Mouse (Mus musculus) embryonic facial prominence, embryonic 15.5 days (tissue): ENCODE measurements at regions not wholly inside any gene's neighbourhood (a gene's known extent, or its start where the extent isn't known, plus 50 kb on each side); places are given as distances from the start of the nearest gene placed in this dataset.

Experiments used
- ATAC-seq: fragments of 200-750 bp; cut with Nextera tagmentation; 2 replicates; pipeline ENCODE4 v1.8.0; 2017; ENCODE audit warnings: low read depth, moderate TSS enrichment; ENCODE audit not compliant: insufficient number of reproducible peaks, low FRiP score, low TSS enrichment
- H3K27ac ChIP-seq: fragments of 300-500 bp; sonication (generic); replicated peaks from 2 replicates; pipeline ENCODE4 v1.5.1; 2015; ENCODE audit warnings: mild to moderate bottlenecking, inconsistent platforms
- H3K27me3 ChIP-seq: fragments of 300-500 bp; sonication (generic); 2 replicates; pipeline ENCODE4 v1.6.1; 2015; ENCODE audit warnings: inconsistent platforms
- H3K36me3 ChIP-seq: fragments of 300-500 bp; sonication (generic); 2 replicates; pipeline ENCODE4 v1.6.1; 2015; ENCODE audit warnings: mild to moderate bottlenecking, inconsistent platforms
- H3K4me1 ChIP-seq: fragments of 300-500 bp; sonication (generic); 2 replicates; pipeline ENCODE4 v1.6.1; 2015; ENCODE audit warnings: inconsistent platforms
- H3K4me2 ChIP-seq: fragments of 300-500 bp; sonication (generic); replicated peaks from 2 replicates; pipeline ENCODE4 v1.6.1; 2015; ENCODE audit warnings: mild to moderate bottlenecking, inconsistent platforms
- H3K4me3 ChIP-seq: fragments of 300-500 bp; sonication (generic); replicated peaks from 2 replicates; pipeline ENCODE4 v1.5.1; 2015; ENCODE audit warnings: mild to moderate bottlenecking, inconsistent platforms
- H3K9ac ChIP-seq: fragments of 300-500 bp; sonication (generic); 2 replicates; pipeline ENCODE4 v1.6.1; 2015; ENCODE audit warnings: inconsistent platforms
- H3K9me3 ChIP-seq: fragments of 300-500 bp; sonication (generic); replicated peaks from 2 replicates; pipeline ENCODE4 v1.6.1; 2016; ENCODE audit warnings: inconsistent platforms
- WGBS: fragments of 180-500 bp; shearing (Covaris S2); methylation state at CpG from one replicate; pipeline ENCODE4 v1.1.7; 2015; 5-methylcytosine and 5-hydroxymethylcytosine counted together

GRCm38 (mm10) chr6:31182284-31182683 lies 216.3 kb upstream of the Mkln1 start:
- ATAC-seq = no peak
- Histone ChIP-seq H3K9me3 (no peaks in the 10 kb centered on the region), H3K4me3 (no peak overlapping the region), H3K9ac (no peak overlapping the region), H3K4me1 (no peaks in the 10 kb centered on the region), H3K27ac (no peak overlapping the region), H3K27me3 (no peaks in the 10 kb centered on the region), H3K4me2 (no peak overlapping the region), H3K36me3 (no peaks in the 10 kb centered on the region)
- 77% methylated on average over 6 of the region's 6 CpGs for WGBS

- Histone ChIP-seq H3K4me1 (no peaks in the 10 kb centered on the region), H3K4me3 (no peak overlapping the region), H3K9me3 (no peaks in the 10 kb centered on the region), H3K36me3 (no peaks in the 10 kb centered on the region), H3K27ac (no peak overlapping the region), H3K4me2 (no peak overlapping the region), H3K9ac (no peak overlapping the region), H3K27me3 (no peaks in the 10 kb centered on the region)
- 45% methylated on average over 5 of the region's 5 CpGs for WGBS
- no peak for ATAC-seq
Observed at GRCm38 (mm10) chr6:31183127-31183526, 215.4 kb upstream of the Mkln1 start.

GRCm38 (mm10) chr6:31184554-31184953 lies 214.0 kb upstream of the Mkln1 start:
- Histone ChIP-seq H3K36me3 (no peaks in the 10 kb centered on the region), H3K4me3 (no peak overlapping the region), H3K27ac (no peak overlapping the region), H3K27me3 (no peaks in the 10 kb centered on the region), H3K9me3 (no peaks in the 10 kb centered on the region), H3K9ac (no peak overlapping the region), H3K4me1 (no peaks in the 10 kb centered on the region), H3K4me2 (no peak overlapping the region)
- 67% methylated on average over 7 of the region's 7 CpGs for WGBS
- ATAC-seq = no peak

GRCm38 (mm10) chr6:31185151-31185550 lies 213.4 kb upstream of the Mkln1 start:
- H3K9ac ChIP-seq = no peak overlapping the region
- no peaks in the 10 kb centered on the region for H3K27me3 ChIP-seq
- no peaks in the 10 kb centered on the region for H3K9me3 ChIP-seq
- no peak for ATAC-seq
- no peak overlapping the region for H3K4me2 ChIP-seq
- 68% methylated on average over 2 of the region's 2 CpGs for WGBS
- no peak overlapping the region for H3K27ac ChIP-seq
- H3K4me3 ChIP-seq = no peak overlapping the region
- H3K4me1 ChIP-seq = no peaks in the 10 kb centered on the region
- no peaks in the 10 kb centered on the region for H3K36me3 ChIP-seq

GRCm38 (mm10) chr6:31188066-31188465 lies 210.5 kb upstream of the Mkln1 start:
- Histone ChIP-seq H3K9me3 (no peaks in the 10 kb centered on the region), H3K27me3 (no peaks in the 10 kb centered on the region), H3K4me3 (no peak overlapping the region), H3K27ac (no peak overlapping the region), H3K4me2 (no peak overlapping the region), H3K9ac (no peak overlapping the region), H3K36me3 (no peaks in the 10 kb centered on the region), H3K4me1 (no peaks in the 10 kb centered on the region)
- ATAC-seq = no peak
- WGBS = 48% methylated on average over 1 of the region's 1 CpGs

GRCm38 (mm10) chr6:31189060-31189459 lies 209.5 kb upstream of the Mkln1 start:
- Histone ChIP-seq H3K4me1 (no peaks in the 10 kb centered on the region), H3K27ac (no peak overlapping the region), H3K36me3 (no peaks in the 10 kb centered on the region), H3K4me3 (no peak overlapping the region), H3K9me3 (no peaks in the 10 kb centered on the region), H3K27me3 (no peaks in the 10 kb centered on the region), H3K4me2 (no peak overlapping the region), H3K9ac (no peak overlapping the region)
- WGBS = 57% methylated on average over 7 of the region's 7 CpGs
- ATAC-seq = no peak

GRCm38 (mm10) chr6:31190070-31190469 lies 208.5 kb upstream of the Mkln1 start:
- Histone ChIP-seq H3K36me3 (no peaks in the 10 kb centered on the region), H3K27me3 (no peaks in the 10 kb centered on the region), H3K27ac (no peak overlapping the region), H3K9ac (no peak overlapping the region), H3K4me3 (no peak overlapping the region), H3K4me1 (no peaks in the 10 kb centered on the region), H3K9me3 (no peaks in the 10 kb centered on the region), H3K4me2 (no peak overlapping the region)
- no peak for ATAC-seq
- 74% methylated on average over 5 of the region's 5 CpGs for WGBS

- WGBS = 44% methylated on average over 5 of the region's 5 CpGs
- ATAC-seq = no peak
Observed at GRCm38 (mm10) chr6:31190628-31191373, 207.7 kb upstream of the Mkln1 start.

GRCm38 (mm10) chr6:31191577-31191976 lies 207.0 kb upstream of the Mkln1 start:
- H3K4me3 ChIP-seq = no peak overlapping the region
- H3K9ac ChIP-seq = no peak overlapping the region
- H3K4me2 ChIP-seq = no peak overlapping the region
- no peak overlapping the region for H3K27ac ChIP-seq
- no peaks in the 10 kb centered on the region for H3K9me3 ChIP-seq
- ATAC-seq = no peak
- H3K36me3 ChIP-seq = no peaks in the 10 kb centered on the region
- WGBS = 82% methylated on average over 14 of the region's 14 CpGs
- H3K4me1 ChIP-seq = no peaks in the 10 kb centered on the region
- H3K27me3 ChIP-seq = no peaks in the 10 kb centered on the region

More at GRCm38 (mm10) chr6:31190628-31191373, 207.7 kb upstream of the Mkln1 start:
- no peaks in the 10 kb centered on the region for H3K9me3 ChIP-seq
- no peak overlapping the region for H3K4me2 ChIP-seq
- no peaks in the 10 kb centered on the region for H3K27me3 ChIP-seq
- no peak overlapping the region for H3K27ac ChIP-seq
- H3K9ac ChIP-seq = no peak overlapping the region
- H3K36me3 ChIP-seq = no peaks in the 10 kb centered on the region
- no peak overlapping the region for H3K4me3 ChIP-seq
- no peaks in the 10 kb centered on the region for H3K4me1 ChIP-seq

- no peak overlapping the region for H3K4me3 ChIP-seq
- no peaks in the 10 kb centered on the region for H3K36me3 ChIP-seq
- H3K4me2 ChIP-seq = no peak overlapping the region
- WGBS = 93% methylated on average over 4 of the region's 4 CpGs
- H3K27ac ChIP-seq = no peak overlapping the region
- no peaks in the 10 kb centered on the region for H3K9me3 ChIP-seq
- no peaks in the 10 kb centered on the region for H3K27me3 ChIP-seq
- H3K4me1 ChIP-seq = no peaks in the 10 kb centered on the region
- no peak overlapping the region for H3K9ac ChIP-seq
- ATAC-seq = no peak
Observed at GRCm38 (mm10) chr6:31192197-31192596, 206.3 kb upstream of the Mkln1 start.

- Histone ChIP-seq H3K4me2 (no peak overlapping the region), H3K9ac (no peak overlapping the region), H3K9me3 (no peaks in the 10 kb centered on the region), H3K4me1 (no peaks in the 10 kb centered on the region), H3K4me3 (no peak overlapping the region), H3K27me3 (no peaks in the 10 kb centered on the region), H3K36me3 (no peaks in the 10 kb centered on the region), H3K27ac (no peak overlapping the region)
- ATAC-seq = no peak
- 84% methylated on average over 5 of the region's 5 CpGs for WGBS
Observed at GRCm38 (mm10) chr6:31193202-31193601, 205.3 kb upstream of the Mkln1 start.

- no peak overlapping the region for H3K4me2 ChIP-seq
- H3K27ac ChIP-seq = no peak overlapping the region
- no peaks in the 10 kb centered on the region for H3K4me1 ChIP-seq
- no peak overlapping the region for H3K4me3 ChIP-seq
- no peaks in the 10 kb centered on the region for H3K36me3 ChIP-seq
- ATAC-seq = no peak
- WGBS = 45% methylated on average over 4 of the region's 4 CpGs
- no peaks in the 10 kb centered on the region for H3K9me3 ChIP-seq
- no peak overlapping the region for H3K9ac ChIP-seq
- H3K27me3 ChIP-seq = no peaks in the 10 kb centered on the region
Observed at GRCm38 (mm10) chr6:31197631-31198338, 200.8 kb upstream of the Mkln1 start.
